Mouse (Mus musculus) E14TG2a.4 (cell line): ENCODE measurements around the gene Hoxd3.
A peak's percentile ranks its signal among the peaks of the same experiment; 100 is the strongest.

ENCODE experiments used
- H3K27me3 ChIP-seq: 2 replicates; pipeline ENCODE4 v1.6.1; 2014; ENCODE audit warnings: low read length, control low read depth; ENCODE audit not compliant: insufficient read depth
- H3K36me3 ChIP-seq: 2 replicates; pipeline ENCODE4 v1.6.1; 2014; ENCODE audit warnings: low read length, control low read depth; ENCODE audit not compliant: insufficient read depth
- H3K4me1 ChIP-seq: replicated peaks from 2 replicates; pipeline ENCODE4 v1.6.1; 2014; ENCODE audit warnings: low read depth, low read length, control low read depth
- H3K4me3 ChIP-seq: replicated peaks from 2 replicates; pipeline ENCODE4 v1.5.1; 2014; ENCODE audit warnings: mild to moderate bottlenecking, low read length
- H3K9me3 ChIP-seq: 2 replicates; pipeline ENCODE4 v1.6.1; 2014; ENCODE audit warnings: low read length, control low read depth
- CTCF ChIP-seq: conservative IDR thresholded peaks from 2 replicates; pipeline ENCODE4 v1.5.1; 2014; ENCODE audit warnings: low read length
- NANOG ChIP-seq: IDR thresholded peaks from 2 replicates; pipeline ENCODE4 v1.6.1; 2014; ENCODE audit warnings: borderline replicate concordance, low read length, mixed read lengths
- POU5F1 ChIP-seq: IDR thresholded peaks from 2 replicates; pipeline ENCODE4 v1.6.1; 2014; ENCODE audit warnings: low read length, borderline replicate concordance

Hoxd3 gene

DNA sequence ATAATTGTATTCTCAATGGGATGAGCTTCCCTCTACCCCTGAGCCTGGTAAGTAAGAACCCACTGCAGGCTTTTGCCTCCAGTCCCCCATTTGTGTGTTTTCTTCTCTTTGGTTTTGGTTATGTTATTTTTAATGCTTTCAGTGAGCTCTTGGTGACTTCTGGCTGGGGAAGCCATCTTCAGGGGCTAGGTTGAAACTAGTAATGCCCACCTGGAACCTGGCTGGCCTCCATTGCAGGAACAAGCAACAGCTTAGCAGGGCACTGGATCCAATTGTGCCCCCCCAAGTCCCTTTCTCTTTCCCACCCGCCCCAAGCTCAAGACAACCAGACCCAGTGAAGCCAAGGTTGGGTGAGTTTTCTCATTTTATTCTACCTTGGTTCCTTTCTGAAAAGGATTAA, 16.3 kb upstream of the Hoxd3 start:
- H3K36me3 ChIP-seq = no peaks in the 10 kb centered on the region
- peaks cover 50% of the 10 kb centered on the region for H3K4me1 ChIP-seq
- H3K4me3 ChIP-seq = no peak overlapping the region
- H3K27me3 ChIP-seq = peaks cover 97% of the 10 kb centered on the region
- TF ChIP-seq NANOG (no peak), POU5F1 (no peak), CTCF (no peak)
- no peaks in the 10 kb centered on the region for H3K9me3 ChIP-seq

GRCm38 (mm10) chr2:74695813-74696430, 15.8 kb upstream of the Hoxd3 start:
- TF ChIP-seq POU5F1 (no peak), CTCF (no peak), NANOG (no peak)
- no peak overlapping the region for H3K4me3 ChIP-seq

GRCm38 (mm10) chr2:74696442-74697335, 15.0 kb upstream of the Hoxd3 start:
- H3K4me3 ChIP-seq = no peak overlapping the region
- no peaks in the 10 kb centered on the region for H3K9me3 ChIP-seq
- peaks cover 100% of the 10 kb centered on the region for H3K27me3 ChIP-seq
- TF ChIP-seq NANOG (no peak), CTCF (no peak), POU5F1 (no peak)
- peaks cover 48% of the 10 kb centered on the region for H3K4me1 ChIP-seq
- H3K36me3 ChIP-seq = no peaks in the 10 kb centered on the region

More at GRCm38 (mm10) chr2:74695813-74696430, 15.8 kb upstream of the Hoxd3 start:
- no peaks in the 10 kb centered on the region for H3K9me3 ChIP-seq
- peaks cover 53% of the 10 kb centered on the region for H3K4me1 ChIP-seq
- H3K27me3 ChIP-seq = peaks cover 100% of the 10 kb centered on the region
- no peaks in the 10 kb centered on the region for H3K36me3 ChIP-seq

GRCm38 (mm10) chr2:74697567-74698121, 14.1 kb upstream of the Hoxd3 start, which contains the start of gene Hoxd9:
Gene Hoxd9 (plus strand): TSS chr2:74697727.
- Histone ChIP-seq H3K4me1 (peaks cover 38% of the 10 kb centered on the region), H3K4me3 (peak within 1 kb of the TSS; percentile 64), H3K36me3 (no peaks in the 10 kb centered on the region), H3K9me3 (no peaks in the 10 kb centered on the region), H3K27me3 (peaks cover 97% of the 10 kb centered on the region)
- TF ChIP-seq CTCF = no peak

DNA sequence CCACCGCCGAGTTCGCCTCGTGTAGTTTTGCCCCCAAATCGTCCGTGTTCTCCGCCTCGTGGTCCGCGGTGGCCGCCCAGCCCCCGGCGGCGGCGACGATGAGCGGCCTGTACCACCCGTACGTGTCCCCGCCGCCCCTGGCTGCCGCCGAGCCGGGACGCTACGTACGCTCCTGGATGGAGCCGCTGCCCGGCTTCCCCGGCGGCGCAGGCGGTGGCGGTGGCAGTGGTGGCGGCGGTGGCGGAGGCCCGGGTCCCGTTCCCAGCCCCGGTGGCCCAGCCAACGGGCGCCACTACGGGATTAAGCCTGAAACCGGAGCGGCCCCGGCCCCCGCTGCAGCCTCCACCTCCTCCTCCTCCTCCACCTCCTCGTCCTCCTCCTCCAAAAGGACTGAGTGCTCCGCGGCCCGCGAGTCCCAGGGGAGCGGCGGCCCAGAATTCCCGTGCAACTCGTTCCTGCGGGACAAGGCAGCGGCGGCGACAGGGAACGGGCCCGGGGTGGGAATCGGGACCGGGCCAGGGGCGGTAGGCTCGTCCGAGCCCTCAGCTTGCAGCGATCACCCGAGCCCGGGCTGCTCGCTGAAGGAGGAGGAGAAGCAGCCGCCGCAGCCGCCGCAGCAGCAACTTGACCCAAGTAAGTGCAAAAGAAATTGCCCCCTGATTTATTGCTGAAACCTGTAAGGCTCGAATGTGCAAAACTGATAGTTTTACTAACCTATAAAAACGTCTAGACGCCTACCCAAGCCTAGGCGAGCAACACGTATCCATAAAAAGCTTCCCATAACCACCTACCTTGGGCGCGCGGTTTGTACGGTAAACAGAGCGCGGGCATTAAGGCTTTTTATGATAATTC, 13.3 kb upstream of the Hoxd3 start:
- Histone ChIP-seq H3K36me3 (no peaks in the 10 kb centered on the region), H3K4me3 (peak overlapping the region; percentile 64), H3K9me3 (no peaks in the 10 kb centered on the region), H3K27me3 (peaks cover 97% of the 10 kb centered on the region), H3K4me1 (peaks cover 31% of the 10 kb centered on the region)
- TF ChIP-seq POU5F1 = no peak
- no peak for TF ChIP-seq CTCF
- no peak for TF ChIP-seq NANOG

GRCm38 (mm10) chr2:74699053-74699430, 12.7 kb upstream of the Hoxd3 start:
- H3K4me1 ChIP-seq = peaks cover 34% of the 10 kb centered on the region
- H3K27me3 ChIP-seq = peaks cover 97% of the 10 kb centered on the region
- TF ChIP-seq NANOG (no peak), POU5F1 (no peak), CTCF (no peak)
- H3K36me3 ChIP-seq = no peaks in the 10 kb centered on the region
- H3K9me3 ChIP-seq = no peaks in the 10 kb centered on the region
- peak overlapping the region; percentile 64; the same call in 1 of the 2 replicates for H3K4me3 ChIP-seq

- no peak for TF ChIP-seq POU5F1
- TF ChIP-seq NANOG = no peak
- no peak for TF ChIP-seq CTCF
- H3K4me3 ChIP-seq = no peak overlapping the region
- H3K27me3 ChIP-seq = peaks cover 96% of the 10 kb centered on the region
- H3K4me1 ChIP-seq = peaks cover 40% of the 10 kb centered on the region
- no peaks in the 10 kb centered on the region for H3K36me3 ChIP-seq
- no peaks in the 10 kb centered on the region for H3K9me3 ChIP-seq
Observed at GRCm38 (mm10) chr2:74699664-74700545, 11.8 kb upstream of the Hoxd3 start.
